Mouse (Mus musculus): Measurements from ENCODE around the gene Adra2c. TPM values are rescaled to one million over a fixed set of nuclear protein-coding genes. Genes with fewer than 3 reads are reported as not detected.
A peak's percentile ranks its signal among the peaks of the same experiment; 100 is the strongest.

Gene Adra2c
- polyA plus RNA-seq, 1 experiment from 2014 or later = 0.06 TPM

DNA sequence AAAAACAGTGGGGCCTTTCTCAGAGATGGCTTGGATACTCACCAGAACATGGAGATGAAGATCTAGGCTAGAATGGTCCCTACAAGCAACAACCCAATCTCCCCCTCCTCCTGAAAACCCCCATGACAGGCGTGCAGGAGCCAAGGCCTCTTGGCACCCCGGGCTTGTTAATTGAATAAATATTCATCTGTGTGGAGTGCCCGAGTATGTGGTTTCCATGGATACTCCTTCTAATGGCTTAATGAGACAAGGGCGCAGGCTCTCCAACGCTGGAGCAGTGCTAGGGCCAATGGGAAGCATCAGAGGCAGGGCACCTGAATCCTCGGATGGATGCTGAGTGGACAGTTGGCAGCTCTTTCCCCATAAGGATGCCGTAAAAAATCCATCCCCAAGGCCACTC, 10.6 kb upstream of the Adra2c start:
- H3K36me3 ChIP-seq (ENCODE audit: control insufficient read depth, insufficient read depth, low read length) = no peaks in the 10 kb centered on the region
- H3K9me3 ChIP-seq (ENCODE audit: control insufficient read depth, low read length) = no peaks in the 10 kb centered on the region
- 0 out of 2 replicates have a peak, but pooled peaks have one; percentile 25 for ATAC-seq (ENCODE audit: low FRiP score)
- DNase-seq (ENCODE audit: low spot score) = no peak
- no peak overlapping the region for H3K4me3 ChIP-seq (ENCODE audit: low read depth, low read length)
- H3K4me2 ChIP-seq (replicated peaks; ENCODE audit: low read depth, low read length) = no peak overlapping the region
- no peaks in the 10 kb centered on the region for H3K27me3 ChIP-seq (ENCODE audit: control insufficient read depth, insufficient read depth, low read length)
- no peak overlapping the region for H3K9ac ChIP-seq (ENCODE audit: low read depth, low read length)
- 47% methylated on average over 7 of the region's 7 CpGs for WGBS
- H3K27ac ChIP-seq (ENCODE audit: low read depth, low read length) = no peak overlapping the region
- H3K4me1 ChIP-seq (replicated peaks; ENCODE audit: control insufficient read depth, insufficient read depth, low read length) = no peaks in the 10 kb centered on the region

DNA sequence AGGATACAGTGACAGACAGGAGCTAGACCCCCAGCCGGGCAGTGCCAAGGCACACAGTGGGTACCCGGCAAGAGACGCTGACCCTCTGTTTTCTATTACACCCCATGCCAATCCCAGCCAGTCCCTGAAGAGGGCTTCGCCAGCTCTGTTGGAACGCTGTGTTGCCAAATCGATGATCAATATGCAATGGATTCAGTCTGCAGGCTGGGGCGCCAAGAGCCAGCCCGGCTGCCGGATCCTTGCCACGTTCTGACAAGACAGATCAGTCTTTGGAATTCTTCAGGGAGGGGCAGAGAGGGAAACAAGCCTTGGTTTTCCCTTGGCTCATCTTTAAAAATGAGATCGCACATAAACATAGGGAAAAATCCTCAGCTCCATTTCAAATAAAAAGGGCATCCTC, 2.8 kb upstream of the Adra2c start:
- H3K4me2 ChIP-seq (replicated peaks; ENCODE audit: low read depth, low read length) = no peak overlapping the region
- DNase-seq (ENCODE audit: low spot score) (no peak), ATAC-seq (ENCODE audit: low FRiP score) (no peak)
- no peaks in the 10 kb centered on the region for H3K36me3 ChIP-seq (ENCODE audit: control insufficient read depth, insufficient read depth, low read length)
- no peak overlapping the region for H3K4me3 ChIP-seq (ENCODE audit: low read depth, low read length)
- WGBS = 69% methylated on average over 11 of the region's 11 CpGs
- H3K9ac ChIP-seq (ENCODE audit: low read depth, low read length) = no peak overlapping the region
- H3K27me3 ChIP-seq (ENCODE audit: control insufficient read depth, insufficient read depth, low read length) = peaks cover 38% of the 10 kb centered on the region
- H3K27ac ChIP-seq (ENCODE audit: low read depth, low read length) = no peak overlapping the region
- peaks cover 6% of the 10 kb centered on the region; the same call in 1 of the 2 replicates for H3K4me1 ChIP-seq (replicated peaks; ENCODE audit: control insufficient read depth, insufficient read depth, low read length)
- no peaks in the 10 kb centered on the region for H3K9me3 ChIP-seq (ENCODE audit: control insufficient read depth, low read length)

DNA sequence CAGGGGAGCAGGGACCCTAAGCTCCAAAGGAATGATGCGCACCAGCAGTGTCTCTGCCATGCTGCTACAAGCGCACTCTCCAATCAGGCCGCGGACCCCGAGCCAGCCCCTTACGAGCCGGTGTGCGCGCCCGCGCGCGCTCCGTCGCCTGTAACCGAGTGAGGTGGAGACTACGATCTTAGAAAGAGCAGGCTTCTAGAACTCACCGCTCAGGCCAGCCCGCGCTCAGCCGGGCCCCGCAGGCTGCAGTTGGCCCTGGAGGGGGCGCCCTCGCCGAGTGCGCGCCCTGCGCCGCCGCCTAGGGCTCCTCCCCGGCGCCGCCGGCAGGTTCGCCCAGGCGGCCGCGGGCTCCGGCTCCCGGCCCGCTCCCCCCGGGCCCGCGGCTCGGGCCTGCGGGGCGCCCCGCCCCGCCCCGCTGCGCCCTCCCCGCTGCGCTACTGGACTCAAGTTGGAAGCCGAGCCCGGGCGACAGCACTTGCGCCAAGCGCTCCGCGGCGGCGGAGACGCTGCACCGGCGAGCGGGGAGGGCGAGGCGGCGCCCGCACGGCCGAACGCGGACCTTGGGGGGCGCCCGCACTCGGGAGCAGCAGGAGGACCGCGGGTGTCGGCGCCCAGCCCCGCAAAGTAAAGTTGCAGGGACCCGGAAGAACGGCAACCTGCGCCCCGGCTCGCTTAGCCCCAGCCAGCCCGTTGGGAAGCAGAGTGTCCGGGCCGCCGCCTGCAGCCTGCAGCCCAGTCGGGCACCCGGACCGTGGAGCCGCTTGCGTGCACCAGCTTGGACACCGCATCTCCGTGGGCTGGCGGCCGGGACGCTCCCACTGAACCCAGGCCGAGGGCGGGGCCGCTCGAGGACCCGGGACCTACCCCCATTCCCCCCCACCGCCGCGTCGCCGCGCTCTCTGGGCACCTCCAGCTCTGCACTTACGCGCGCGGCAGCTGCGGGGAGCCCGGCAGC, 899 bp downstream of the Adra2c start:
- ATAC-seq (ENCODE audit: low FRiP score) = peak; percentile 71
- Histone ChIP-seq H3K4me2 (replicated peaks; ENCODE audit: low read depth, low read length) (peak overlapping the region; percentile 86), H3K9me3 (ENCODE audit: control insufficient read depth, low read length) (no peaks in the 10 kb centered on the region), H3K4me3 (ENCODE audit: low read depth, low read length) (peak overlapping the region; percentile 47), H3K27me3 (ENCODE audit: control insufficient read depth, insufficient read depth, low read length) (peaks cover 65% of the 10 kb centered on the region), H3K27ac (ENCODE audit: low read depth, low read length) (no peak overlapping the region), H3K36me3 (ENCODE audit: control insufficient read depth, insufficient read depth, low read length) (no peaks in the 10 kb centered on the region), H3K4me1 (replicated peaks; ENCODE audit: control insufficient read depth, insufficient read depth, low read length) (peaks cover 9% of the 10 kb centered on the region), H3K9ac (ENCODE audit: low read depth, low read length) (0 out of 2 replicates have a peak overlapping the region, but pooled peaks have one; percentile 15)
- under 1% methylated on average over 76 of the region's 118 CpGs for WGBS
- peak; percentile 74 for DNase-seq (ENCODE audit: low spot score)

GRCm38 (mm10) chr5:35279696-35280001, 1.5 kb downstream of the Adra2c start:
- peak; percentile 51 for DNase-seq (ENCODE audit: low spot score)
- Histone ChIP-seq H3K4me2 (replicated peaks; ENCODE audit: low read depth, low read length) (peak overlapping the region; percentile 86), H3K27ac (ENCODE audit: low read depth, low read length) (no peak overlapping the region), H3K9me3 (ENCODE audit: control insufficient read depth, low read length) (no peaks in the 10 kb centered on the region), H3K4me3 (ENCODE audit: low read depth, low read length) (peak overlapping the region; percentile 47), H3K27me3 (ENCODE audit: control insufficient read depth, insufficient read depth, low read length) (peaks cover 65% of the 10 kb centered on the region), H3K4me1 (replicated peaks; ENCODE audit: control insufficient read depth, insufficient read depth, low read length) (peaks cover 9% of the 10 kb centered on the region), H3K9ac (ENCODE audit: low read depth, low read length) (0 out of 2 replicates have a peak overlapping the region, but pooled peaks have one; percentile 11), H3K36me3 (ENCODE audit: control insufficient read depth, insufficient read depth, low read length) (no peaks in the 10 kb centered on the region)
- ATAC-seq (ENCODE audit: low FRiP score) = no peak
- WGBS = 1% methylated on average over 38 of the region's 49 CpGs

GRCm38 (mm10) chr5:35280002-35280782, 2.1 kb downstream of the Adra2c start:
- no peak for ATAC-seq (ENCODE audit: low FRiP score)
- H3K4me2 ChIP-seq (replicated peaks; ENCODE audit: low read depth, low read length) = peak overlapping the region; percentile 86
- H3K9ac ChIP-seq (ENCODE audit: low read depth, low read length) = no peak overlapping the region
- H3K4me1 ChIP-seq (replicated peaks; ENCODE audit: control insufficient read depth, insufficient read depth, low read length) = peaks cover 9% of the 10 kb centered on the region
- 5% methylated on average over 68 of the region's 75 CpGs for WGBS
- peak; percentile 52 for DNase-seq (ENCODE audit: low spot score)
- no peak overlapping the region for H3K27ac ChIP-seq (ENCODE audit: low read depth, low read length)
- H3K9me3 ChIP-seq (ENCODE audit: control insufficient read depth, low read length) = no peaks in the 10 kb centered on the region
- no peaks in the 10 kb centered on the region for H3K36me3 ChIP-seq (ENCODE audit: control insufficient read depth, insufficient read depth, low read length)
- peak overlapping the region; percentile 47 for H3K4me3 ChIP-seq (ENCODE audit: low read depth, low read length)
- H3K27me3 ChIP-seq (ENCODE audit: control insufficient read depth, insufficient read depth, low read length) = peaks cover 64% of the 10 kb centered on the region

DNA sequence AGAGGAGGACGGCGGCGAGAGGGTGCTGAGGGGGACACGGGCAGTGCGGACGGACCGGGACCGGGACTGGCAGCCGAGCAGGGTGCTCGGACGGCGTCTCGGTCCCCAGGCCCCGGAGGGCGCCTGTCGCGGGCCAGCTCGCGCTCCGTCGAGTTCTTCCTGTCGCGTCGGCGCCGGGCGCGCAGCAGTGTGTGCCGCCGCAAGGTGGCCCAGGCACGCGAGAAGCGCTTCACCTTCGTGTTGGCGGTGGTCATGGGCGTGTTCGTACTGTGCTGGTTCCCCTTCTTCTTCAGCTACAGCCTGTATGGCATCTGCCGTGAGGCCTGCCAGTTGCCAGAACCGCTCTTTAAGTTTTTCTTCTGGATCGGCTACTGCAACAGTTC, 2.7 kb downstream of the Adra2c start:
- ATAC-seq (ENCODE audit: low FRiP score) (no peak), DNase-seq (ENCODE audit: low spot score) (peak; percentile 36)
- Histone ChIP-seq H3K4me1 (replicated peaks; ENCODE audit: control insufficient read depth, insufficient read depth, low read length) (peaks cover 9% of the 10 kb centered on the region), H3K27me3 (ENCODE audit: control insufficient read depth, insufficient read depth, low read length) (peaks cover 64% of the 10 kb centered on the region), H3K4me3 (ENCODE audit: low read depth, low read length) (peak overlapping the region; percentile 13; the same call in 1 of the 2 replicates), H3K4me2 (replicated peaks; ENCODE audit: low read depth, low read length) (peak overlapping the region; percentile 25), H3K9me3 (ENCODE audit: control insufficient read depth, low read length) (no peaks in the 10 kb centered on the region), H3K36me3 (ENCODE audit: control insufficient read depth, insufficient read depth, low read length) (no peaks in the 10 kb centered on the region), H3K27ac (ENCODE audit: low read depth, low read length) (no peak overlapping the region), H3K9ac (ENCODE audit: low read depth, low read length) (no peak overlapping the region)
- 5% methylated on average over 35 of the region's 40 CpGs for WGBS

DNA sequence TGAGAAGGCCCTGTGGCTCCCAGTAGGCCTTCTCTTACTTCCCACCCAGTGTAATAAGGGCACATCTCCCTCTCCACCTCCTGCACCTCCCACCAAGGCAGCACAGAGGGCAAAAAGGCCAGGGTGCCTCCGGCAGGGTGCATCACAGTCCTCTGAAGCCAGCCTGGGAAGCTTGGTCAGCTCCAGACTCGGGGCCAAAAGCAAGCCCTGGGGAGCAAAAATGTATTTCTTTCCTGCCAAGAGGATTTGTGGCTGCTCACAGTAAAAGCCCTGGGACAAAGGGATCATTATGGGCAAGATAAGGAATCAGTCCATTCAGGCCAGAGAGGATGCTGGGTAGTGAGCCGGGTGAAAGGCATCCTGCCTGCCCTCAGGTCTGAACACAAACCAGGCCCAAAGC, 7.2 kb downstream of the Adra2c start:
- H3K9ac ChIP-seq (ENCODE audit: low read depth, low read length) = no peak overlapping the region
- H3K9me3 ChIP-seq (ENCODE audit: control insufficient read depth, low read length) = no peaks in the 10 kb centered on the region
- 55% methylated on average over 3 of the region's 3 CpGs for WGBS
- peaks cover 3% of the 10 kb centered on the region; the same call in 1 of the 2 replicates for H3K4me1 ChIP-seq (replicated peaks; ENCODE audit: control insufficient read depth, insufficient read depth, low read length)
- DNase-seq (ENCODE audit: low spot score) (no peak), ATAC-seq (ENCODE audit: low FRiP score) (no peak)
- H3K36me3 ChIP-seq (ENCODE audit: control insufficient read depth, insufficient read depth, low read length) = no peaks in the 10 kb centered on the region
- H3K27ac ChIP-seq (ENCODE audit: low read depth, low read length) = no peak overlapping the region
- H3K27me3 ChIP-seq (ENCODE audit: control insufficient read depth, insufficient read depth, low read length) = peaks cover 29% of the 10 kb centered on the region
- no peak overlapping the region for H3K4me2 ChIP-seq (replicated peaks; ENCODE audit: low read depth, low read length)
- H3K4me3 ChIP-seq (ENCODE audit: low read depth, low read length) = no peak overlapping the region

DNA sequence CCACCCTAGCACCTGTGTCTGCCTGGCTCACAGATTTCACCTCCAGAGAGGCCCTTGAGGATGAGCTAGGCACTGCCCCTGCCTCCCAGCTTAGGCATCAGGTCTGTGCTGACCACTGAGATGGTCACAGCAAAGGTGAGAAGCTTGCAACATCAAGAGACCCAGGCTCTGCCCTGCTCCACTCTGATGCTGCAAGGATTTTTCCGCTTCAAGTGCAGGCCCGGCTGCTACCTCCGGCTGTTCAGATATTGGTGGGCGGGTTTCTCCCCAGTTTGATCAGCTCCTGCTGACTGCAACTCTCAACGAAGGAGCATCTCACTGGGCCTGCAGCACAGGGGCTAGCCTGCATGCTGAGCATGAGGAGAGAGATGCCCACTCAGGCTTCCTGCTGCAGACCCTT, 8.1 kb downstream of the Adra2c start:
- H3K4me2 ChIP-seq (replicated peaks; ENCODE audit: low read depth, low read length) = no peak overlapping the region
- no peaks in the 10 kb centered on the region for H3K9me3 ChIP-seq (ENCODE audit: control insufficient read depth, low read length)
- H3K4me1 ChIP-seq (replicated peaks; ENCODE audit: control insufficient read depth, insufficient read depth, low read length) = no peaks in the 10 kb centered on the region
- no peak overlapping the region for H3K9ac ChIP-seq (ENCODE audit: low read depth, low read length)
- ATAC-seq (ENCODE audit: low FRiP score) (no peak), DNase-seq (ENCODE audit: low spot score) (no peak)
- WGBS = 71% methylated on average over 5 of the region's 5 CpGs
- no peaks in the 10 kb centered on the region for H3K36me3 ChIP-seq (ENCODE audit: control insufficient read depth, insufficient read depth, low read length)
- H3K27ac ChIP-seq (ENCODE audit: low read depth, low read length) = no peak overlapping the region
- no peak overlapping the region for H3K4me3 ChIP-seq (ENCODE audit: low read depth, low read length)
- peaks cover 20% of the 10 kb centered on the region for H3K27me3 ChIP-seq (ENCODE audit: control insufficient read depth, insufficient read depth, low read length)
